Mouse (Mus musculus) adrenal gland, adult (tissue): ENCODE data around the gene Etv6.
"Not testable (repeated sequence)": the region's sequence is repeated elsewhere in the genome, so short reads cannot be mapped to it uniquely, and the experiment has no call there.

Source experiments
- DNase-seq, 2 experiments: peaks; one replicate each; pipeline ENCODE4 v3.0.0; 2022 to 2023; ENCODE audit warnings: low spot score in 1 of 2; ENCODE audit not compliant: inconsistent age in 2 of 2

Etv6 gene

DNA sequence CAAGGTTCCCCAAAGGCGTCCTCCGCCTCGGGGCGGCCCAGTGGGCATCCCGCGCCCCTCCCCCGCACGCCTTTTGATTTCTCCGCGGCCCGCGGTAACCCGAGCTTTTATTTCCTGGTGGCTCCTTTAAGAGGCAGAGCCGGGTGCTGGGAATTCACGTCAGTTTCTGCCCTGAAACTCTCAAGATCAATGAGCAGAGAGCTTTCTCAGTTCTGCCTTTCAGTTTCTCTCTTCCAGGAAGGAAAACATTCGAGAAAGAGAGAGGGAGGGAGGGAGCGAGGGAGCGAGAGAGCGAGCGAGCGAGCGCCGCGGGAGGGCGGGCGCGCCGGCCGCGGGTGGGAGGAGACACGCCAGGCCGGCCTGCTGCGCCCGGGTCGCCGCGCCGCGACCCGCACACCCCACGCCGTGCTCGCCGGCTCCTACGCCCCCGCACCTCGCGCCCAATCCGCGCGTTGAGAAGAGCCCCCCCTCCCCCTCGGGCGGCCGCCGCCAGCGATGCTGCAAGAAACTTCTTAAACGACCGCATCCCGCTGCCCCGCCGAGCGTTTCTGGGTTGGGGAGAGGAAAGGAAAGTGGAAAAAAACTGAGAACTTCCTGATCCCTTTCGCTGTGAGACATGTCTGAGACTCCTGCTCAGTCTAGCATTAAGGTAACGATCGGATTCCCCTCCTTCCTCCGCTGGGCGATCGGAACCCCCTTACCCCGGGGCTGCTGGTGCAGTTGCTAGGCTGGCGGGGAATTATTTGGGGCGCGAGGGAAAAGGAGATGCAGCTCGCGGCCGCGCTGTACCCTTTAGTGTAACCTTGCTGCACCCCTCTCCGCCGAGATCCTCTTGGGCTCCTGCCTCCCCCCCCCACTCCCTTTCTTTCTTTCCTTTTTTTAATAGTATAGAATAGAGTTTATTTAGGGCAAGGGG lies at the start of gene Etv6:
Gene Etv6 (plus strand): TSS at position 211 of the 916 bp plus-strand sequence.
- DNase-seq = peak; percentile 88 to 91

DNA sequence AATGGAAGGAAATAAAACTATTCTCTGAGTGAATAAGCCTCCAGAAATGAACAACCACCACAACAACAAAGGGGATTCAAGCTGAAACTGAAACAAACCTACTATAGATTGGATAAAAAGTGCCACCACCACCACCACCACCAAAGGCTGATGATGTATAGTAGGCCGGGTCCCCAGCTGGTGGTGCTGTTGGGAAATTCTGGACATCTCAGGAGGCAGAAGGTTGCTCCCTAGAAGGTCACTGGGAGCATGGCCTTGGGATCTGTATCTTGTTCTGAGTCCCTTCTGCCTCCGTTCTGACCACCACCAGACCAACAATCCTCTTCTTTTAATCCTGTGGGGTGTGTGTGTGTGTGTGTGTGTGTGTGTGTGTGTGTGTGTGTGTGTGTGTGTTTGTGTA lies 49.3 kb upstream of the Etv6 start:
- DNase-seq = peak; percentile 46 to 80

DNA sequence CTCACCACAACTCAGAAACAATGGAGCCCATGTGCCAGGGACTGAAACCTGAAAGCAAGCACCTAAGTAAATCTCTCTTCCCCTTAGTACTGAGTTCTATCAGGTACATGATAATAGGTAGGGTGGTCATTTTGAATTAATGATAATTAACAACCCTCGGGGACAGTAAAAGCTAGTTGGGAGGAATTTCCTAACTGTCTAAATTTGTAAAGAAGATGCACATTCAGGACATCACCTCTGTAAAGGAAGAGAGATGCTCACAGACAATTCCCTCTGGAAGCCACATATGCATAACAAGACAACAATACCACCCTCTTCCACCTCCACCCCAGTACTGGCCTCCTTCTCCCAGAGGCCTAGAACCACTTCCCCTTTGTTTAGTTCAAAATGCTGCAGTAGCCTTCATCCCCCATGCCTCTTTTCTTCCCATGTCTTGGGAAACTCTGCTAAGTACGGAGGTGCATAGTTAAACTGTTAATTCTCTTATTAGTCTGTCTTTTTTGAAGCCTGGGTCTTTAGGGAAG lies 48.4 kb upstream of the Etv6 start:
- no peak for DNase-seq

DNA sequence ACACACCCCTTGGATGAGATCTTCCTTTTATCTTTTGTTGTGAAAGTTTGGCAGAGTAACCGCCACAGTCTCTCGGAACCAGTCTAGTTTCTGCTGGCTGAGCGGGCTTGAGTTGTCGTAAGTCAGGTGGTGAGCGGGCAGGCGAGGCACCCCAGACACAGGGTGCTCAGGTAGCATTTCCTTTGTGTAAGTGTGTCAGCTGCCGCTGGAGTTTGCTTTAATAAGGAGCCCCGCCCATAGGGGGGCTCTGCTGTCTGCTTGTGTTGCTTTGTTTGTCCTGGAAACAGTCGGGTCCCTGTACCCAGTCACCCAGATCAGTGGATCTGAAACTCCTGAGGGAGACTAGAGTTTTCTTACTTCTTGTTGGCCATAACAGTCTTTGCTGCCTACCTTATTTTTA lies 47.5 kb upstream of the Etv6 start:
- no peak for DNase-seq

DNA sequence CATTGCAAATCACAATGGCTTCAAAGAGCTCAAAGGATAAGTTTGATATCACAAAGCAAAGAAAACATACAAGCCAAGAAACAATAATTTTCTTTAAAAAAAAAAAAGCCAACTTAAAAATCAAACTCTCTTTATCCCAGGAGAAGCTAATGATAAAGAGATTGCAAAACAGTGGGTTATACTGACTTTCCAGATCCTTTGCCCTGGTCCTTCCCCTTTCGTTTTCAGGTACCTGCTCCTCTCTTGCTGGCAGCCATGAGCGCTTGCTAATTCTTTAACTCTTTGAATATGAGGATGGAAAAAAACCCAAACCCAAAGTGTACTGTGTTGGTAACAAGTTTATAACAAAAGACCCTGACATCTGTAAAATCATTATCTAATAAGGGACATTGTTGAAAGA lies 38.0 kb upstream of the Etv6 start:
- DNase-seq = no peak

DNA sequence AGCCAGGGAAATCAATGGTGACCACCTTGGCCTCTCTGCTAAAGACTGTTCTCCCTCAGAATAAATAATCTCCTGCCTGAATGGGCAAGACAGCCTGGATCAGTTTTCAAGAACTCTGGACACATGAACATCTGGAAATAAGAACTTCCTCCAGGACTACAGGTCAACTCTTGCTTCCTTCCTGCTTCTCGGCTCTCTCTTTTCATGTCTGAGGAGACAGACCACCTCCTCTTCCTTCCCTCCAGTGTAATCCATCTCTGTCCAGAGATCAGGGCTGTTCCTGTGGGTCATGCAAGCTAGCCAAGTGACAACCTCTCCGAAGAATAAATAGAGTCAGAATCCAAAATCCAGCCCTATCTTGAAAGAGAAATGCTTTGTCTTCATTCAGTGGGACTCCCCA lies 37.6 kb upstream of the Etv6 start:
- DNase-seq = peak; percentile 8 to 45

DNA sequence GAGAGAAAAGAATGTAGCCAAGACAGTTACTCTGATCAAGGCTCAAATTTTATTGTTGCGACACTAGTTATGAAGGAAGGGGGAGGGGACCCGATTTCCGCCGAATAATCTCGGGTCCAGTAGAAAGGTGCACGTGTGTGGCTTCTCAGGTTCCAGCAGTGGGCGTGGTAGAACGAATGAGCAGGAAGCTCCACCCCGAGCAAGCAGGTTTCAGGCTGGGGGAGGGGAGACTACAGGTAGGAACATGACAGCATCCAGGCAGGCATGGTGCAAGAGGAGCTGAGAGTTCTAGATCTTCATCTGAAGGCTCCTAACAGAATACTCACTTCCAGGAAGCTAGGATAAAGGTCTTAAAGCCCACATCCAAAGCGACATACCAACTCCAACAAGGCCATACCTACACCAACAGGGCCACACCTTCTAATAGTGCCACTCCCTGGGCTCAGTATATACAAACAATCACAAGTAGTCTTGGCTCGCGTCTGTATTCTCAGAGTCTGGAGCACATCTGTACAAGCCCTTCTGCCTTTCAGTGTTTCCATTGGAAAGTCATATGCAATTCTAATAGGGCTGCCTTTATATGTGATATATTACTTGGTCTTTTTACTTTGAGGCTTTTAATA lies 20.9 kb upstream of the Etv6 start:
- DNase-seq = not testable (repeated sequence)

DNA sequence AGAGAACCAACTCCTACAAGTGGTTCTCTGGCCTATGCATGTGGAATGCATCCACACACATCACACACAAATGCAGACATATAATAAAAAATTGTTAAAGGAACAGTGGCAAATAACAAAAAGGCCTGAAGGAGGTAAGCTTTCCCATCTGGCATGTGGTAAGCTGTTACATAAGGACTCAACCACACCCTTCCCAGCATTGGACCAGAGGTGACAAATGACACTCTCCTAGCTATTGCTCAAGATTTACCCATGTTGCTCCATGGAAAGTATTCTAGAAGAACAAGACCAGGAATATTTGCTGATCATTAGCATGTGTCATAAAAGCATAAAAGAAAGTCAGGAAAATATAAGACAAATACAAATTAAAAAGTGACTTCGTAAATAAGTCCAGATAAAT lies 16.7 kb upstream of the Etv6 start:
- peak in 1 of 2 experiments; percentile 35 for DNase-seq

DNA sequence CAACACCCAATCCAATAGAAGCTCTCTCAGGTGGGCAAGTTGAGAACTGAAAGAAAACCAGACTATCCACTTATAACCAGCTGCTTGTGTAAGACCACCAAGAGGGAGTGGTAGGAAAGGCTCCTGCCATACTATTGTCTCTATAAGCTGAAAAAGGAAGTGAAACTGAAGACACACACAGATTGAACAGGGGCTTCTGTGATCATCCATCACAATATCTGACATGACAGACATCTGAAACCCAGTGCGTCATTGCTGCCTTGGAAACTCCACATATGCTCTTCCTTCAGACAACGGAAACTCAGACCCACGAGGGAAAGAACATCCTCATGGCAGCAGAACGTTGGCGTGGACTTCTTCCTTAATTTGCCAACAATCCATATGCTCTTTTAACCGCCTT lies 14.7 kb upstream of the Etv6 start:
- DNase-seq = no peak

DNA sequence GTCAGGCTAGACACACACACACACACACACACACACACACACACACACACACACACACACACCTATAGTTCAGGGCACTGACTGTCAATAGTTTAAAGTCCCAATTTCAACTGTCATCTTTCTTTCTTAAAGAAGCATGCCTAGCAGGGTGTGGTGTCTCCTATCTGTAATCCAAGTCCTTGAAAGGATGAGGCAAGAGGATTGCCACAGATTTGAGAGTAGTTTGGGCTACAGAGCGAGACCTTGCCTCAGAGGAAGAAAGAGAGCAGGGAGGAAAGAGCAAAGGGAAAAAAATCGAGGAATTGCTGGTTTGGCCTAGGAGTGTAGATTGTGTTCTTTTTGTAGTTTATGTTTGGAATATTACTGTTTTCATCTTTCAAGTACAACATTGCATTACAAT lies 9.2 kb upstream of the Etv6 start:
- DNase-seq = peak in 1 of 2 experiments; percentile 78

DNA sequence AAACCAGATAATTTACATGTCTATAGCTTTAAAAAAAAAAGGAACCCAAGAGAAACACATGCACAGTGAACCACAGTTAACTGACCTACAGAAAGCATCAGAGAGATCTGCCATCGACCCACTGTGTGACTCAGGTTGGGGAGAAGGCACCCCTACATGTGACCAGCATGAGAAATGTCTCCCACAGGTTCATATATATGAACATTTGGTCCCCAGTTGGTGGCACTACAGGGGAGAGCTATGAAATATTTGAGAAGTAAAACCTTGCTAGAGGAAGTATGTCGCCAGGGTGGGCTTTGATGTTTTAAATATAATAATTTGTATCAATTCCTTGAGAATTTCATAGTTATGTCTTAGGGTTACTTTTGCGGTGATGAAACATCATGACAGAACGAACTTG lies 8.5 kb upstream of the Etv6 start:
- no peak for DNase-seq

DNA sequence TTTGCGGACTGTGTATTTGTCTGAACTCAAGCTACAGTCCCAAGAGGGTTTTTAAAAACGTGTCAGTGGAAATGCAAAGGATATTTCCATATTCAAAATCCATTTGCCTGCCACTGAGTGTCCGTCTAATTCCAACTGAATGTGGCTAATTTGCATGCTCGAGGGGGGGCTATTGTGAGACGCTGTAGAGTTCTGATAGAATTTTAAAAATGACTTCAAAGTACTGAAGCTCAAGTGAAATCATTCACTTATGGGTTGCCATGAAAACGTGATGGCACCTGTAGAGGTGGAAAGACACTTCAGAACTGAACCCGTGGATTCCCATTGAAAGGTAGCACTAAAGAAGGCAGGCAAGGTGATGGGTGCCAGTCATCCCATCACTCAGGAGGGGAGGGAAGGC lies 3.0 kb upstream of the Etv6 start:
- no peak for DNase-seq

DNA sequence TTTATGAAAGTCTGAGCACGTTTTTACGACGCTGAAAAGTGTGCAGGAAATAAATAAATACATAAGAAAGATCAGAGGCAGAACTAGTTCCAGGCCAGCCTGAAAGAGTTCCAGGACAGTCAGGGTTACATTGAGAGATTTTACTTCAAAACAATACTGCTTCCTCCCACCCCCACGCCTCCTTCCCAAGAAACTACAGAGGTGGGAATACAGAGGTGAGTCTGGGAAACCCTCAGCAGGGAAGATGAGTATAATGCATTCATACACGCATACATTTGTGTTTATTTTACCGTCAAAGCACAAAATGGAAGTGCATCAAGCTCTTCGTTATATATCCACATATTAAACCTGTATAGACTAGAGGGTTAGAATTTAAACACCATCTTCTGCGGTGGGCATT lies 1.1 kb upstream of the Etv6 start:
- DNase-seq = no peak

DNA sequence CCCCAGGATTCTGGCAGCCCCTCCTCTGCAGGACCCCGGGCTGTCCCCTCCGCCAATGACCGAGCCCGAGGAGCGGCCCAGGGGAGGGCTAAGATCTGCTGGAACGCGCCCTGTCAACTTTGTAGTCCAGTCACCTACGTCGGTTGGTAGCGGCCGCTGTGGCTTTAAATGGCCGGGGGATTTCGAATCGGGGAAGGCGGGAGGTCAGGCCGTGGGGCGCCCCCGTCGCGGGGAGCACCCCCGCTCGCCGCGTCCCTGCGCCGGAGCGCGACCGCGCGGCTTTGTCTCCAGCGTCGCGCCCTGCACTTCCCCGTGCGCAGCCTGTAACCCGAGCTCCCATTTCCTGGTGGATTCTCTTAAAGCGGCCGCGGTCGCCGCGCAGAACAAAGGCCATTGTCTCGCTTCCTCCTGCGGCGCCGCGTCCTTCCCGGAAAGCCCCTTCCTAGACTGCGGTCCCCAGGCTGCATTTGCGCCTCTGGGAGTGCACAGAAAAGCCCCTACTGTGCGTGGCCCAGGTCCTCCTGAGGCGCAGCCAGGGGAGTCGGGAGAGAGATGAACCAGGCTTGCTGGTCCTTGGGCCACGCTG lies 503 bp upstream of the Etv6 start:
- peak; percentile 90 to 96 for DNase-seq

DNA sequence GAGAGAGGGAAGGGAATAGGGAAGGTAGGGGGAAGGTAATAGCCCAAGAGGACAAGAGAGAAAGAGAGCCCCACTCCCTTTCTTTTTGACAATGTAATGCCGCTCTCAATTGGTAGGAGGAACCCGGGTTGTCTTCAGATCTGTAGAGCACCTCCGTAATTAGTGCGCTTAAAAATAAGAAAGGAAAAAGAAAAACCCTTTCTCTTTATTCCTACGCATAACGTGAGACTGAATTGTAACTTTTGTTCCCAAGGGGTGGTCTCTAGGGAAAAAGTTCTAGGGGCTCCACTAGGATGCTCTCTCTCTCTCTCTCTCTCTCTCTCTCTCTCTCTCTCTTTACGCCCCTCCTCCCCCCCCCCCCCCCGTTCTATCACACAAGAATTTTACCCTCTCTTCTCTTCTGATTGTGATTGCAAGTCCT lies 1.0 kb downstream of the Etv6 start:
- DNase-seq = no peak

DNA sequence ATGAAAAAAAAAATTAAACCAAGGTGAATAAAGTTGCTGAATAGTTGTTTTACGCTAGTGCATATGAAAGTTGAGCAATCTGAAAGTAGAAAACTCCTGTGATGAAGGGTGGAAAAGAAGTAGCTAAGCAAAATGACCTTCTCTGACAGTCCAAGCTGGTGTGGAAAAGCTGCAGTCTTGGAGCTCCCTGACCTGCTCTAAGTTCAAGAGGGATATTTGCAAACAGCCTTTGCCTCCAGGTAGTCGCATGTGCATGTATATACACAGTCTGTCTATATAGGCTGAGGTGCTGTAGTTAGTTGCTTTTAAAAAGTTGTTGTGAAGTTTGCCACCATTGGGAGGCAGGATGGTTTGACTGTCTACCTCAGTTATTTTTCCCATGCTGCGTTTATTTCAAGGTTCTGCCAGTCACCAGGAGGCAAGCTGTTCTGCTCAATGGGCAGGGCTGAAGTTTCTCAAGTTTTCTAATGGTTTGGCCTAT lies 1.5 kb downstream of the Etv6 start:
- peak in 1 of 2 experiments; percentile 78 for DNase-seq

DNA sequence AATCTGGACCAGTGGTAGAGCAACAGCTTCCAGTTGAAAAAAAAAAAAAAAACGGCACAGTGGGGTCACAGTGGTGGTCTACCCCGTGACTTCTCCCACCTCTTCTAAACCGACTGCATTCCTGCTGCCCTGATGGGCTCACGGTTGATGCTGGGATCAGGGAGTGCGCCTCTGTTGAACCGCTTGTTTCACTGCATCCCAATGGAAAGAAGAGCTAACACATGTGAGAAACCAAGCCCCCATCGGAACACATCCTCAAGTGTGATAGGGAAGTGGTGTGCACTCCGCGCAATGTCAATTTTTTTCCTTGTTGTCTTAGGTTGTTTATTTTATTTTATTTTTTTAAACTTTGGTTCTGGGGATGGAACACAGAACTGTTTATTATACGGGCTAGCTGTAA lies 2.5 kb downstream of the Etv6 start:
- peak in 1 of 2 experiments; percentile 28 for DNase-seq

DNA sequence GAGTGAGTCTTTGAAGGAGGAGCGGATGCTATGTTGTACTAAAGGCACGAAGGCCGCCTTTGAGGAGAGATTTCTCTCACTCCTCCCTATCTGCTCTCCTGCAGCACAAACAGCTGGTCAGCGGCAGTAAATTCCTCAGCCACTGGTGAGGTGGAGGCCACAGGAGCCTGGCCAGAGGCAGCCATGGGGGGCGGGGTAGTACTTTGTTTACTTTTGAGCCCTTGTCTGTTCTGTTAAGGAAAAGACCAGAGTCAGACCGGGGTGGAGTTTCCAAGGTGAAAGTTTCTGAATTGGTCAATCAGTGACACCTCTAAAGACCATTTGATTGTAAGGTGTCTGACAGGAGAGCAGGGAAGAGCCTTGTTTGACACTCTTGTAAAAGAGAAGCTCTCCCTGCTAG lies 3.4 kb downstream of the Etv6 start:
- DNase-seq = peak; percentile 40 to 82

DNA sequence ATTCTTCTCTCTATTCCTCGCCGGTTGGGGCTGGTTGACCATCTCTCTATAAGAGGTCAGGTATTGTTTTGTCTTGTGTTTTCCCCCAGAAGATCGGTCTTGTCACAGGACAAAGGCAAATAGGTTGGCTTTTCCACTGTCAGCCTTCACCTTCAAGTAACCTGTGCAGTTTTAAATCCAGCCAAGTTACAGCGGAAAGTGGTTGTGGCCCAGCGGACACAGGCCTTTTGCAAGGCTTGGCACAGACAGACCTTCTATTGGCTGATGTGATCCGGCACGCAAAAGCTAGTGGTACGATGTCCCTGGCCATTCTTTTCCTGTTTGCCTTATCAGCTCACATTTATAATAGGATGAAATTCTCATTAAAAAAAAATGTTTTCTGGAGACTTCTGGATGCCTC lies 3.9 kb downstream of the Etv6 start:
- DNase-seq = peak in 1 of 2 experiments; percentile 65

DNA sequence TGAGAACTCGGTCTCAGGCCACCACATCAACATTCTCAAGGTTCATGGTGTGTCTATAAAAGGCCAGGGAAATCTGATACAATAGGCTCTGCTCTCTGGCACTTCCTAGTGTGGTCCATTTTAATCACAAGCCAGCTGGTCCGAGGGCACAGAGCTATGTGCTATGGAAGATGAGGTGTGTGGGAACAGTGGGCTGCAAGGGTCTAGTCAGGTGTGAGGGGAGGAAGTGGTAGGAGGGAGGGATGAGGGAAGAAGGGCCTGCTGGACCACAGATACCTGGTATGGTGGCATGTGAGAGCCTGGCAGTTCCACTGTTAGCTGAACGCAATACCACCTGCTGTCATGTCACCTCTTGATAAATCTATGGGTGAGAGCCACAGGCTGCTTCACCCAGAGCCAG lies 4.8 kb downstream of the Etv6 start:
- DNase-seq = peak in 1 of 2 experiments; percentile 32

DNA sequence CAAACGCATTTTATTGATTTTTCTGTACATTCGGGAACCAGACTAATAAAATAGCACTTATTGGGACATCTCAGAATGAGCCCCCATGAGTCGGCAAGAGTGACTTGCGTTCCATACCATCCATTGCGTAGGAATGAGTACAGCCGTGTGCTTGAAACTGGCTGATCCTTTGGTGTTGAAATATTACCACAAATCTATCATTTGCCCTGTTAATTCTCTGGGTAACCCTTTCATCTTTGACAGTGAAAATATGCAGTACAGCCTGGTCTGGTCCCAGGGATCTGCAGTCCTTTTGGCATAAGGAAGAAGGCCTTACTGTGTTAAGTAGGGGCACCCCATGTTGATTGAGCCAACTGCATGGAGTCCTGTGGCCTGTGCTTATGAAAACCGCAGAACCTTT lies 5.8 kb downstream of the Etv6 start:
- DNase-seq = no peak

DNA sequence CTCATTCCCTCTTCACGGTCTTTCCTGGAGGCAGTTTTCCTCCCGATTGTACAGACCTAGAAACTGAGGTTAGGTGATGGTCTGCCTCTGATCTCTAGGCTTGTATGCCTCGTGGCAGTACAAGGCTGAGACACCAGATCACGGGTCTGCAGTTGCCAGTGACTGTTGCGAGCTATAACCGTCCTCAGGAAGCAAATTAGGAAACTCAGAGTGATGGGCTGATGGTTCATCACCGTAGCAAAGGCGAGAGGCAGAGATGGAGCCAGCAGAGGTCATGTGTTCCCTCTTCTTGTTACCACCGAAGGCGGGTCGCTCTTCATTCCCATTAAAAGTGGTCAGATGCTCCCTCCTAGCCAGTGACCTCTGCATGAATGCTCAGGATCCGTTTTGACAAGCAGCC lies 6.4 kb downstream of the Etv6 start:
- DNase-seq = no peak
